Mouse (Mus musculus) erythroid progenitor cell, adult 5-6 weeks (primary cell): Measurements from ENCODE around the gene Tspan18. TPM values are rescaled to one million over a fixed set of nuclear protein-coding genes. Genes with fewer than 3 reads are reported as not detected.

Experiments
- ATAC-seq: replicated peaks from 2 replicates; pipeline ENCODE4 v1.8.0; 2016; ENCODE audit warnings: moderate number of reproducible peaks, mild to moderate bottlenecking, moderate TSS enrichment, inconsistent platforms; ENCODE audit not compliant: poor library complexity, low FRiP score, severe bottlenecking
- total RNA-seq, 2 experiments: library from RNA; stranded (forward) in 1 of 2; stranded (reverse) in 1 of 2; fragments of 150-400 nt in 1 of 2; fragments of 186-747, 209-891 nt in 1 of 2; gene quantifications; 2 replicates each; pipeline versions ENCODE4 v1.2.3 to v1.2.4; 2015 to 2017; ENCODE audit warnings: low replicate concordance in 2 of 2

Gene Tspan18
- total RNA-seq, 2 experiments from 2014 or later = 0.61 TPM; not detected in 1

- no peak for ATAC-seq
Observed at GRCm38 (mm10) chr2:93172460-93172859, 161.8 kb downstream of the Tspan18 start.

- no peak for ATAC-seq
Observed at GRCm38 (mm10) chr2:93171929-93172328, 162.4 kb downstream of the Tspan18 start.

- ATAC-seq = no peak
Observed at GRCm38 (mm10) chr2:93170845-93171200, 163.5 kb downstream of the Tspan18 start.

- no peak for ATAC-seq
Observed at GRCm38 (mm10) chr2:93170156-93170844, 164.0 kb downstream of the Tspan18 start.

GRCm38 (mm10) chr2:93166734-93167406 is 167.4 kb downstream of the Tspan18 start:
- no peak for ATAC-seq

- no peak for ATAC-seq
Observed at GRCm38 (mm10) chr2:93166295-93166694, 168.0 kb downstream of the Tspan18 start.

GRCm38 (mm10) chr2:93163750-93164335 is 170.5 kb downstream of the Tspan18 start:
- no peak for ATAC-seq

- ATAC-seq = no peak
Observed at GRCm38 (mm10) chr2:93163317-93163716, 171.0 kb downstream of the Tspan18 start.

GRCm38 (mm10) chr2:93162791-93163190 is 171.5 kb downstream of the Tspan18 start:
- ATAC-seq = no peak

GRCm38 (mm10) chr2:93161914-93162664 is 172.2 kb downstream of the Tspan18 start:
- ATAC-seq = no peak

- ATAC-seq = no peak
Observed at GRCm38 (mm10) chr2:93160467-93161035, 173.8 kb downstream of the Tspan18 start.

GRCm38 (mm10) chr2:93154486-93155032 is 179.7 kb downstream of the Tspan18 start:
- no peak for ATAC-seq

GRCm38 (mm10) chr2:93153833-93154232 is 180.5 kb downstream of the Tspan18 start:
- ATAC-seq = no peak

- no peak for ATAC-seq
Observed at GRCm38 (mm10) chr2:93152883-93153491, 181.3 kb downstream of the Tspan18 start.

GRCm38 (mm10) chr2:93152191-93152601 is 182.1 kb downstream of the Tspan18 start:
- no peak for ATAC-seq
